7 mouse cellular contexts compared by ENCODE assay signal in genomic region chr5:120024071-120024470, GRCm38 (mm10).
DNase-seq lines count a peak whose midpoint lies in the region; ATAC-seq lines count a peak whose summit lies in the region.

No protein-coding gene starts in this region.

- peak; percentile 94 for ATAC-seq in common myeloid progenitor, adult 5-6 weeks (replicated peaks; ENCODE audit: low read depth, poor library complexity, severe bottlenecking)
- ATAC-seq in neural tube, embryonic 15.5 days (ENCODE audit: low FRiP score), result peak; percentile 82; the same call in 1 of the 2 replicates
- ATAC-seq in megakaryocyte-erythroid progenitor cell, adult 5-6 weeks (replicated peaks; ENCODE audit: low FRiP score, low TSS enrichment, poor library complexity, severe bottlenecking), result no peak

- peaks cover 10% of the 10 kb centered on the region for H3K4me1 ChIP-seq in forebrain, embryonic 10.5 days
- peaks cover 18% of the 10 kb centered on the region for H3K4me1 ChIP-seq in neural tube, embryonic 15.5 days

- H3K27me3 ChIP-seq in forebrain, embryonic 10.5 days (ENCODE audit: poor library complexity, severe bottlenecking), result no peaks in the 10 kb centered on the region; the same call in 1 of the 2 replicates
- H3K27me3 ChIP-seq in neural tube, embryonic 15.5 days (replicated peaks), result no peaks in the 10 kb centered on the region

- intact Hi-C loops in left cerebral cortex, postnatal 14 days (cut with DNase I), result no loop called here

- no peaks in the 10 kb centered on the region for H3K9me3 ChIP-seq in forebrain, embryonic 10.5 days
- no peaks in the 10 kb centered on the region for H3K9me3 ChIP-seq in neural tube, embryonic 15.5 days (replicated peaks)

- no peak overlapping the region for H3K9ac ChIP-seq in neural tube, embryonic 15.5 days (replicated peaks)

- peak overlapping the region; percentile 50 for H3K4me2 ChIP-seq in neural tube, embryonic 15.5 days

- peak overlapping the region; percentile 25 for H3K4me3 ChIP-seq in forebrain, embryonic 10.5 days
- 0 out of 2 replicates have a peak overlapping the region, but pooled peaks have one; percentile 0 for H3K4me3 ChIP-seq in neural tube, embryonic 15.5 days (replicated peaks)

- no peak overlapping the region for H3K27ac ChIP-seq in forebrain, embryonic 10.5 days
- H3K27ac ChIP-seq in neural tube, embryonic 15.5 days (replicated peaks), result no peak overlapping the region

- no peaks in the 10 kb centered on the region for H3K36me3 ChIP-seq in forebrain, embryonic 10.5 days (replicated peaks)
- H3K36me3 ChIP-seq in neural tube, embryonic 15.5 days, result no peaks in the 10 kb centered on the region

- WGBS in forebrain, embryonic 10.5 days, result 2% methylated on average over 10 of the region's 10 CpGs
- WGBS in neural tube, embryonic 15.5 days, result under 1% methylated on average over 9 of the region's 10 CpGs

- DNase-seq in forebrain, embryonic 10.5 days (ENCODE audit: extremely low spot score, low spot score), result peak; percentile 26
- peak; percentile 63 to 64 for DNase-seq in left cerebral cortex, postnatal 14 days (ENCODE audit: low spot score in 2 of 2)
- DNase-seq in urinary bladder, adult 2 months (ENCODE audit: low spot score), result no peak
- no peak for DNase-seq in MN1 (ENCODE audit: low spot score)

Comparison
In these comparisons a context has a peak if more than half of its experiments do, and no peak if none do; other contexts are left out.
1. DNase-seq: peak in forebrain, embryonic 10.5 days (single experiment) and left cerebral cortex, postnatal 14 days (2 of 2); none in urinary bladder, adult 2 months (single experiment) and MN1 (single experiment).